In genomic region chr8:46618639-46619320, GRCm38 (mm10) we compare ENCODE assay signal across 7 mouse cellular contexts. TPM values are rescaled to one million over a fixed set of nuclear protein-coding genes. Genes with fewer than 3 reads are reported as not detected.
A peak's percentile ranks its signal among the peaks of the same experiment; 100 is the strongest.
DNase-seq lines count a peak whose midpoint lies in the region; ATAC-seq and TF ChIP-seq lines count a peak whose summit lies in the region.

No protein-coding gene starts in this region.

- peak overlapping the region; percentile 97 for H3K4me2 ChIP-seq in heart, embryonic 16.5 days (ENCODE audit: low read depth, low read length)
- H3K4me2 ChIP-seq in liver, embryonic 13.5 days, result peak overlapping the region; percentile 96

- no peaks in the 10 kb centered on the region for H3K9me3 ChIP-seq in ES-Bruce4 (replicated peaks; ENCODE audit: control insufficient read depth, insufficient read depth, low read length, poor library complexity, severe bottlenecking)
- H3K9me3 ChIP-seq in heart, embryonic 16.5 days (replicated peaks; ENCODE audit: control insufficient read depth, low read length), result no peaks in the 10 kb centered on the region
- no peaks in the 10 kb centered on the region for H3K9me3 ChIP-seq in liver, embryonic 13.5 days (replicated peaks)

- H3K36me3 ChIP-seq in ES-Bruce4 (ENCODE audit: control insufficient read depth, insufficient read depth, low read length, poor library complexity, severe bottlenecking), result 0 out of 2 replicates have a peak, but pooled peaks cover 2% of the 10 kb centered on the region
- no peaks in the 10 kb centered on the region for H3K36me3 ChIP-seq in heart, embryonic 16.5 days (ENCODE audit: control insufficient read depth, insufficient read depth)
- no peaks in the 10 kb centered on the region for H3K36me3 ChIP-seq in liver, embryonic 13.5 days

- WGBS in heart, embryonic 16.5 days, result 13% methylated on average over 10 of the region's 10 CpGs
- 7% methylated on average over 10 of the region's 10 CpGs for WGBS in liver, embryonic 13.5 days (ENCODE audit: insufficient replicate concordance)

- peak overlapping the region; percentile 48 for H3K4me3 ChIP-seq in ES-Bruce4 (ENCODE audit: low read depth, low read length)
- H3K4me3 ChIP-seq in heart, embryonic 16.5 days (ENCODE audit: low read length), result peak overlapping the region; percentile 93
- peak overlapping the region; percentile 83 for H3K4me3 ChIP-seq in liver, embryonic 13.5 days (replicated peaks)

- no peak for TF ChIP-seq EP300 in ES-Bruce4 (IDR thresholded peaks at IDR 0.05; ENCODE audit: insufficient read depth, low read depth, low read length)

- H3K27ac ChIP-seq in ES-Bruce4 (ENCODE audit: insufficient read depth, low read length), result peak overlapping the region; percentile 83
- peak overlapping the region; percentile 85 for H3K27ac ChIP-seq in heart, embryonic 16.5 days (ENCODE audit: low read length)
- peak overlapping the region; percentile 90; the same call in 1 of the 2 replicates for H3K27ac ChIP-seq in liver, embryonic 13.5 days

- H3K27me3 ChIP-seq in ES-Bruce4 (ENCODE audit: control insufficient read depth, insufficient read depth, low read length, poor library complexity, severe bottlenecking), result no peaks in the 10 kb centered on the region
- H3K27me3 ChIP-seq in heart, embryonic 16.5 days (ENCODE audit: control insufficient read depth, insufficient read depth, low read length), result no peaks in the 10 kb centered on the region
- no peaks in the 10 kb centered on the region for H3K27me3 ChIP-seq in liver, embryonic 13.5 days

- peak; percentile 23 for DNase-seq in MN1 (ENCODE audit: low spot score)
- no peak for DNase-seq in liver, embryonic 13.5 days
- DNase-seq in urinary bladder, postnatal 25 days (ENCODE audit: low spot score), result no peak
- DNase-seq in cerebellum, adult 11 months, result no peak
- DNase-seq in cerebellum, adult 8-10 months, result no peak

- ATAC-seq in heart, embryonic 16.5 days (replicated peaks; ENCODE audit: extremely low read depth, insufficient read depth, low FRiP score), result no peak
- ATAC-seq in liver, embryonic 13.5 days (ENCODE audit: low read depth), result no peak

- no peak for TF ChIP-seq CTCF in ES-Bruce4 (IDR thresholded peaks at IDR 0.05; ENCODE audit: low read depth, low read length)

- H3K9ac ChIP-seq in ES-Bruce4 (ENCODE audit: low read depth, poor library complexity, severe bottlenecking), result peak overlapping the region; percentile 87
- peak overlapping the region; percentile 92 for H3K9ac ChIP-seq in heart, embryonic 16.5 days (ENCODE audit: low read length)
- peak overlapping the region; percentile 88 for H3K9ac ChIP-seq in liver, embryonic 13.5 days

- no peaks in the 10 kb centered on the region for H3K4me1 ChIP-seq in ES-Bruce4 (ENCODE audit: control insufficient read depth, insufficient read depth, low read length)
- H3K4me1 ChIP-seq in heart, embryonic 16.5 days (ENCODE audit: control insufficient read depth, insufficient read depth, low read length), result peaks cover 22% of the 10 kb centered on the region
- peaks cover 54% of the 10 kb centered on the region for H3K4me1 ChIP-seq in liver, embryonic 13.5 days (replicated peaks)

- TF ChIP-seq POLR2A in ES-Bruce4 (IDR thresholded peaks at IDR 0.05; ENCODE audit: insufficient read depth, low read length), result no peak

RNA-seq across cellular contexts. Expression of gene Casp3, which starts 1.7 kb away (rescaled TPM):
- 96.0 and 99.9 TPM in 2 replicates for polyA plus RNA-seq in ES-Bruce4 (2011; ENCODE audit: insufficient read depth, insufficient read length, low read depth, missing spikeins)
- polyA plus RNA-seq in heart, embryonic 16.5 days (2015; fragmentation: Nextera tagmentation; extraction: Ambion mirVana), result 53.6 and 63.5 TPM in 2 replicates
- 78.4 and 101 TPM in 2 replicates for polyA plus RNA-seq in liver, embryonic 13.5 days (2015; fragmentation: Nextera tagmentation; extraction: Ambion mirVana)

RNA-seq across cellular contexts. Expression of gene Primpol, which starts 1.8 kb away (rescaled TPM):
- polyA plus RNA-seq in ES-Bruce4 (2011; ENCODE audit: insufficient read depth, insufficient read length, low read depth, missing spikeins), result 53.4 and 64.2 TPM in 2 replicates
- polyA plus RNA-seq in heart, embryonic 16.5 days (2015; fragmentation: Nextera tagmentation; extraction: Ambion mirVana), result 9.0 and 9.5 TPM in 2 replicates
- 9.9 and 12.7 TPM in 2 replicates for polyA plus RNA-seq in liver, embryonic 13.5 days (2015; fragmentation: Nextera tagmentation; extraction: Ambion mirVana)
